Mouse (Mus musculus): ENCODE data around the gene Tcp11x2. TPM values are rescaled to one million over a fixed set of nuclear protein-coding genes. Genes with fewer than 3 reads are reported as not detected.

The Tcp11x2 gene
- 0.12 TPM in 1 of 2 replicates, not detected in the other for polyA plus RNA-seq (2015; fragmentation: Nextera tagmentation; extraction: Ambion mirVana)

DNA sequence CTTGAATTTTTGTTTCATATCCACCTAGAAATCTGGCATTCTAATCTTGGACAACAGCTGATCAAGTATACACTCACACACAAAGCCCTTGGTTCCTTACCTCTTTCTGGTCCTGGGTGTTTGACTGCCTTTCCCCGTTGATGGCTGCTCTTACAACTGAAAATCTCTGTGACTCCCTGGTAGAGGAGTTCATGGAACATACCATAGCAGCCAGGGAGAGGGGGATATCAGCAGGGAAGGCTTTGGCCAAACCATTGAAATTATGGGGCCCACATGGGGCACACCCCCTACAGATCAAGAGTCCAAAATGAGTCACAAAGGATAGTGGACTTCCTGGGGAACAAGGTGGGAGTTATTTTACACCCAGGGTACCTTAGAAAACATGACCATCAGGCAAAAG is at the start of gene Tcp11x2:
Tcp11x2 (minus strand) TSS at position 158 of the 400 bp plus-strand sequence.

DNA sequence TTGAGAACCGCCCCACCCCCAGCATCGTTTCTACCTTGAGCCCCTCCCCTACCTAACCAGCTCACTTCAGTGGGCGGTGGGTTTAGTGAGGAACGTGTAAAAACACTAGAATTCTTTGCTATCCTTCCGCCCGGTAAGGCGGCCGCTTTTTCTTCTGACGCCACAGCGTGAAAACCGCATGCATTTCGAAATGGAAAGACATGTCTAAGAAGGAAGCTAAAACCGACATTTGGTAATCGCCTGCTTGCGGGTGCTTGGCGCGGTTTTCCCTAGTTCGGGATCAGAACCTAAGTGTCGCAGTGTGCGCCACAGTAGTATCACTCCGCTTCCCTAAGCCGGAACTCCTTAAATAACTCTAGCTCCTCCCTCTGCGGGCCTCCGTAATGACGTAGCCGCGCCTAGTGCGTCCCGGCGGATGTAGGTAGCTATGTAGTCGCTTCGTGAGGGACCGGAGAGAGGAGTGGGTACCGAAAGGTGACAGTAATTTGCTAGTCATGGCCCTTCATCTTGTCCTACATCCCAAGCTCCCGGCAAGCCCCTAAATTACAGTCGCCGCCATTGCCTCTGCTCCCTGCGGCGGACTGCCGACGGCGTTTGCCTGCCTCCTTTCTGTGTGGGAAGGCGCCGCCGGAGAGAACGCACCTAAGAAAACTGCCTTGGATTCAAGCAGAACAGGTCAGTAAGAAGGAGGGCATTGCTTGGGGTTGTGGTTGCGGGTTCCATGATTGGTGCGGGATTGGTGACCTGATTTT is 48.9 kb upstream of the Tcp11x2 start, which contains the start of the genes Armcx5 and Gprasp1:
Armcx5 (plus strand) TSS at position 430 of the 752 bp plus-strand sequence.
Gprasp1 (plus strand) TSS at position 430 of the 752 bp plus-strand sequence.

DNA sequence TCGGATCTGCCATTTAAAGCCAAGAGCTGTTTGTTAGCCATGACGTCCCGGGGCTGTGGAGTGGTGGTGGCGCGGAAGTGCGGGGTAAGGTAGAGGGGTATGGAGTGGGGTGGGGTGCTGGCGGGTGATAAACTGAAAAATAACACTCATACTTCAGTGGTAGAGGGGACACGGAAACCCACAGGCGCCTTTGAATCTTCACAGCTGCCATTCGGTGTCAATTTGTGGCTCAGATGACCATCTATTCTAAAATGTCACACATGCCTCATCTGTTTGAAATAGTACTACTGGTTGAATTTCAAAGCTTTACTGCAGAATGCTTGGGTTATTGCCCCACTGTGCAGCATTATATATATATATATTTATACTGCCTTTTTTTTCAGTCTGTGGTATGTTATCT is 31.6 kb upstream of the Tcp11x2 start, which contains the start of gene Tmsb15a:
Tmsb15a (minus strand) TSS at position 101 of the 400 bp plus-strand sequence.

DNA sequence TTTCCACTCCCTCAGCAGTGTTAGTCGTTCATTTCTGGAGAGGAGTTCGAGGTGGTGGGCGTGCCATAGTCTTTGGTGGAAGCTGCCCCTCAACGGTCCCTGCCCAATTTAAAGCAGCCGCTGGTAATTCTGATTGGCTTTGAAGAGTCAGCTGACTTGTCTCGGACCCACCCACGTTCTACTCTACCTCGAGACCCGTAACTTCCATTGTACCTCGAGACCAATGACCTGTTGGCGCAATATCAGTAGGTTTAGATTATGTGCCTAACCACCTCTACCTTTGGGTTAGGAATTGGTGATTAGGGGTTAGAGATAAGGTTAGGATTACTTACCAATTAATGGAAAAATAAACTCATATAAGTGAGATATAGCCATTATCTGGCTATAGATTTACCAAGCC is 66.0 kb downstream of the Tcp11x2 start, which contains the start of gene Prame:
Prame (minus strand) TSS at position 101 of the 400 bp plus-strand sequence.

Other genes starting within 250 kb of the Tcp11x2 start
- gene AV320801, start 199.2 kb downstream of the Tcp11x2 start, polyA plus RNA-seq (2015; fragmentation: Nextera tagmentation; extraction: Ambion mirVana): 0.17 TPM in 1 of 2 replicates, not detected in the other
- 0.13 and 0.29 TPM in 2 replicates for gene Nxf7, start 95.0 kb downstream of the Tcp11x2 start, polyA plus RNA-seq (2015; fragmentation: Nextera tagmentation; extraction: Ambion mirVana)
- 0.14 and 0.15 TPM in 2 replicates for gene Prame, start 66.1 kb downstream of the Tcp11x2 start, polyA plus RNA-seq (2015; fragmentation: Nextera tagmentation; extraction: Ambion mirVana)
- gene Tmsb15a, start 31.5 kb upstream of the Tcp11x2 start, polyA plus RNA-seq (2015; fragmentation: Nextera tagmentation; extraction: Ambion mirVana): 1.2 TPM in 1 of 2 replicates, not detected in the other
- 8.2 and 8.3 TPM in 2 replicates for gene Armcx5, start 48.9 kb upstream of the Tcp11x2 start, polyA plus RNA-seq (2015; fragmentation: Nextera tagmentation; extraction: Ambion mirVana)
- gene Gprasp1, start 48.9 kb upstream of the Tcp11x2 start, polyA plus RNA-seq (2015; fragmentation: Nextera tagmentation; extraction: Ambion mirVana): 34.1 and 44.5 TPM in 2 replicates
- 41.8 and 43.1 TPM in 2 replicates for gene Bhlhb9, start 103.8 kb upstream of the Tcp11x2 start, polyA plus RNA-seq (2015; fragmentation: Nextera tagmentation; extraction: Ambion mirVana)
- 13.3 and 17.2 TPM in 2 replicates for gene Gprasp2, start 145.2 kb upstream of the Tcp11x2 start, polyA plus RNA-seq (2015; fragmentation: Nextera tagmentation; extraction: Ambion mirVana)